Mouse (Mus musculus): ENCODE measurements around the gene Cdc20. TPM values are rescaled to one million over a fixed set of nuclear protein-coding genes. Genes with fewer than 3 reads are reported as not detected.

Cdc20 gene
- polyA plus RNA-seq, 1 experiment from 2014 or later: 13.3 TPM

Other genes with a start within 250 kb of the Cdc20 start
- gene Ptprf, start 145.9 kb downstream of the Cdc20 start, polyA plus RNA-seq (2014; fragmentation: Nextera tagmentation; extraction: Ambion mirVana): 52.4 and 66.7 TPM in 2 replicates
- 13.7 and 14.5 TPM in 2 replicates for gene Szt2, start 28.1 kb downstream of the Cdc20 start, polyA plus RNA-seq (2014; fragmentation: Nextera tagmentation; extraction: Ambion mirVana)
- 100 and 103 TPM in 2 replicates for gene Med8, start 28.0 kb downstream of the Cdc20 start, polyA plus RNA-seq (2014; fragmentation: Nextera tagmentation; extraction: Ambion mirVana)
- 20.2 and 39.0 TPM in 2 replicates for gene Elovl1, start 9.3 kb downstream of the Cdc20 start, polyA plus RNA-seq (2014; fragmentation: Nextera tagmentation; extraction: Ambion mirVana)
- 0.12 TPM in 1 of 2 replicates, not detected in the other for gene Mpl, start 20.2 kb upstream of the Cdc20 start, polyA plus RNA-seq (2014; fragmentation: Nextera tagmentation; extraction: Ambion mirVana)
- 6.1 and 13.2 TPM in 2 replicates for gene Tie1, start 52.7 kb upstream of the Cdc20 start, polyA plus RNA-seq (2014; fragmentation: Nextera tagmentation; extraction: Ambion mirVana)
- gene 2610528J11Rik, start 89.6 kb upstream of the Cdc20 start, polyA plus RNA-seq (2014; fragmentation: Nextera tagmentation; extraction: Ambion mirVana): not detected in 2 replicates
- 0.44 TPM in 1 of 2 replicates, not detected in the other for gene Tmem125, start 106.7 kb upstream of the Cdc20 start, polyA plus RNA-seq (2014; fragmentation: Nextera tagmentation; extraction: Ambion mirVana)
- gene Cfap57, start 183.4 kb upstream of the Cdc20 start, polyA plus RNA-seq (2014; fragmentation: Nextera tagmentation; extraction: Ambion mirVana): 1.5 TPM in 2 replicates
- gene Ebna1bp2, start 183.4 kb upstream of the Cdc20 start, polyA plus RNA-seq (2014; fragmentation: Nextera tagmentation; extraction: Ambion mirVana): 100.0 and 117 TPM in 2 replicates
- not detected in 2 replicates for gene Olfr62, start 221.6 kb upstream of the Cdc20 start, polyA plus RNA-seq (2014; fragmentation: Nextera tagmentation; extraction: Ambion mirVana)